Mouse (Mus musculus) embryonic facial prominence, embryonic 14.5 days (tissue): ENCODE measurements around the gene Dirc2. TPM values are rescaled to one million over a fixed set of nuclear protein-coding genes. Genes with fewer than 3 reads are reported as not detected.
A peak's percentile ranks its signal among the peaks of the same experiment; 100 is the strongest.

Experiments
- ATAC-seq: fragments of 200-750 bp; cut with Nextera tagmentation; 2 replicates; pipeline ENCODE4 v1.8.0; 2017; ENCODE audit warnings: low read depth, moderate number of reproducible peaks, moderate TSS enrichment
- DNase-seq: peaks from one replicate; pipeline ENCODE4 v3.0.0-alpha.2; 2015; ENCODE audit warnings: low spot score
- H3K27ac ChIP-seq: fragments of 300-500 bp; sonication (generic); replicated peaks from 2 replicates; pipeline ENCODE4 v1.5.1; 2014; ENCODE audit warnings: low read depth, mild to moderate bottlenecking, low read length, moderate library complexity
- H3K27me3 ChIP-seq: fragments of 300-500 bp; sonication (generic); replicated peaks from 2 replicates; pipeline ENCODE4 v1.6.1; 2014; ENCODE audit warnings: low read length; ENCODE audit not compliant: control insufficient read depth, insufficient read depth
- H3K36me3 ChIP-seq: fragments of 300-500 bp; sonication (generic); 2 replicates; pipeline ENCODE4 v1.6.1; 2014; ENCODE audit warnings: low read length, mixed read lengths; ENCODE audit not compliant: control insufficient read depth, insufficient read depth
- H3K4me1 ChIP-seq: fragments of 300-500 bp; sonication (generic); 2 replicates; pipeline ENCODE4 v1.6.1; 2014; ENCODE audit warnings: antibody characterized with exemption, low read length; ENCODE audit not compliant: control insufficient read depth, insufficient read depth
- H3K4me2 ChIP-seq: fragments of 300-500 bp; sonication (generic); 2 replicates; pipeline ENCODE4 v1.6.1; 2014; ENCODE audit warnings: low read depth, mild to moderate bottlenecking, low read length, moderate library complexity, mixed read lengths
- H3K4me3 ChIP-seq: fragments of 300-500 bp; sonication (generic); 2 replicates; pipeline ENCODE4 v1.5.1; 2014; ENCODE audit warnings: low read depth, mild to moderate bottlenecking, low read length
- H3K9ac ChIP-seq: fragments of 300-500 bp; sonication (generic); 2 replicates; pipeline ENCODE4 v1.6.1; 2014; ENCODE audit warnings: low read depth, mild to moderate bottlenecking, low read length, moderate library complexity, mixed read lengths
- H3K9me3 ChIP-seq: fragments of 300-500 bp; sonication (generic); 2 replicates; pipeline ENCODE4 v1.6.1; 2016; ENCODE audit warnings: low read length; ENCODE audit not compliant: control insufficient read depth
- WGBS: fragments of 180-500 bp; shearing (Covaris S2); extraction: QIAGEN DNeasy Blood & Tissue Kit; methylation state at CpG from one replicate; pipeline ENCODE4 v1.1.7; 2014; 5-methylcytosine and 5-hydroxymethylcytosine counted together
- polyA plus RNA-seq: library from polyadenylated mRNA; unstranded; fragments of >200 nt; fragmentation: Nextera tagmentation; extraction: Ambion mirVana; gene quantifications from 2 replicates; pipeline ENCODE4 v1.2.1, GENCODE M21; 2014

The Dirc2 gene
- polyA plus RNA-seq, 1 experiment from 2014 or later, result 21.9 TPM

DNA sequence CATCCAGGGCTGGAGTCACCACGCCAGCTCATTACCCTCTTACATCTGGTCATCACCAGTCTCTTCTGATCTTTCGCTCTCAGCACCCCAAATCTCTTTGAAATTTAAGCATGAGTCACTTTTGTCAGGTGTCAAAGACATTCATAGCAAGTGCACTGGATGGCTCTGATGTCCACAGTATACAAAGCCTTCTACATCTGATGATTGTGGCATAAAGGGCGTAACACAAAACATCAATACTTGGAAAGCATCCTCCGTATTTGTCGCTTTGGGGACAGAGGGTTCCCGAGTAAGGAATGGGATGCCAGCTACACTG is 729 bp downstream of the Dirc2 start:
- 17% methylated on average over 6 of the region's 6 CpGs for WGBS
- H3K27me3 ChIP-seq, result no peaks in the 10 kb centered on the region
- ATAC-seq (no peak), DNase-seq (no peak)
- 0 out of 2 replicates have a peak overlapping the region, but pooled peaks have one; percentile 71 for H3K27ac ChIP-seq
- peak overlapping the region; percentile 80 for H3K4me2 ChIP-seq
- peak overlapping the region; percentile 93 for H3K9ac ChIP-seq
- no peaks in the 10 kb centered on the region for H3K9me3 ChIP-seq
- no peaks in the 10 kb centered on the region for H3K36me3 ChIP-seq
- H3K4me3 ChIP-seq, result peak overlapping the region; percentile 75
- H3K4me1 ChIP-seq, result peaks cover 11% of the 10 kb centered on the region

GRCm38 (mm10) chr16:35766366-35766765 is 2.8 kb downstream of the Dirc2 start:
- no peak overlapping the region for H3K27ac ChIP-seq
- H3K4me2 ChIP-seq, result no peak overlapping the region
- H3K36me3 ChIP-seq, result no peaks in the 10 kb centered on the region
- no peak for DNase-seq
- no peaks in the 10 kb centered on the region for H3K27me3 ChIP-seq
- 84% methylated on average over 3 of the region's 3 CpGs for WGBS
- H3K4me3 ChIP-seq, result no peak overlapping the region
- ATAC-seq, result no peak
- H3K9ac ChIP-seq, result no peak overlapping the region
- H3K9me3 ChIP-seq, result no peaks in the 10 kb centered on the region
- peaks cover 11% of the 10 kb centered on the region for H3K4me1 ChIP-seq

- no peak for ATAC-seq
- Histone ChIP-seq H3K9me3 (no peaks in the 10 kb centered on the region), H3K36me3 (no peaks in the 10 kb centered on the region), H3K9ac (no peak overlapping the region), H3K4me2 (no peak overlapping the region), H3K4me1 (peaks cover 6% of the 10 kb centered on the region; the same call in 1 of the 2 replicates), H3K27ac (no peak overlapping the region), H3K27me3 (no peaks in the 10 kb centered on the region), H3K4me3 (no peak overlapping the region)
- 75% methylated on average over 2 of the region's 2 CpGs for WGBS
- no peak for DNase-seq
Observed at GRCm38 (mm10) chr16:35765449-35765848, 3.7 kb downstream of the Dirc2 start.

DNA sequence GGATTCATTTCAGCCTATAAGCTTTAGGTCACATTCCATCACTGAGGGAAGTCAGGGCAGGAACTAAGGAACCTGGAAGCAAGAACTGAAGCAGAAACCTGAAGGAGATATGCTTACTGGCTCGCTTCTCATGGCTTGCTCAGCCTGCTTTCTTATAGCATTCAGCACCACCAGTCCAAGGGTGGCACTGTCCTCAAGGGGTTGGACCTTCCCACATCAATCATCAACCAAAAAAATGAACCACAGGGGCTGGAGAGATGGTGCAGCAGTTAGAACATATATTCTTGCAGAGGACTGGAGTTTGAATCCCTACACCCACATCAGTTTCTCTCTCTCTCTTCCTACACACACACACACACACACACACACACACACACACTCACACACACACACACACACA is 4.2 kb downstream of the Dirc2 start:
- Histone ChIP-seq H3K4me2 (no peak overlapping the region), H3K36me3 (no peaks in the 10 kb centered on the region), H3K9ac (no peak overlapping the region), H3K27ac (no peak overlapping the region), H3K27me3 (no peaks in the 10 kb centered on the region), H3K4me3 (no peak overlapping the region), H3K4me1 (peaks cover 6% of the 10 kb centered on the region; the same call in 1 of the 2 replicates), H3K9me3 (no peaks in the 10 kb centered on the region)
- 67% methylated on average over 1 of the region's 1 CpGs for WGBS
- ATAC-seq (no peak), DNase-seq (no peak)

GRCm38 (mm10) chr16:35763590-35764296 is 5.4 kb downstream of the Dirc2 start:
- Histone ChIP-seq H3K9ac (no peak overlapping the region), H3K36me3 (no peaks in the 10 kb centered on the region), H3K27me3 (no peaks in the 10 kb centered on the region), H3K4me3 (no peak overlapping the region), H3K27ac (no peak overlapping the region), H3K4me1 (peaks cover 6% of the 10 kb centered on the region; the same call in 1 of the 2 replicates), H3K4me2 (no peak overlapping the region), H3K9me3 (no peaks in the 10 kb centered on the region)
- ATAC-seq (no peak), DNase-seq (no peak)
- 86% methylated on average over 11 of the region's 11 CpGs for WGBS

DNA sequence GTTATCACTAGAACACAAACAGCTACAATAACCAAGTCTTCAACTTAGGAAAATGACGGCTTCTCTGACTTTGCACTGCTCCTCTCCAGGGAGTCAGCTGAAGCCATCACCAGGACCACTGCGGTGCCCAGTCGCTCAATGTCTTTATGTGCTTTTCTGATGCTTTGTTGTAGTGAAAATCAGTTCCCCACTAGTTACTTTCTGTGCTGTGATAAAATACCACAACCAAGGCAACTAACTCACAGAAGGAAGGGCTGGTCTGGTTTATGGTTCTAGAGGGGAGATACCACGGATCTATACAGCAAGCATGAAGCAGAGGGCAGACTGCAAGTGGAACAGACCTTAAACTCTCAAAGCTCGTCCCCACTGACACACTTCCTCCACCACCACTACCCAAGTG is 9.8 kb downstream of the Dirc2 start:
- WGBS, result 90% methylated on average over 5 of the region's 5 CpGs
- ATAC-seq (no peak), DNase-seq (no peak)
- no peaks in the 10 kb centered on the region; the same call in 1 of the 2 replicates for H3K4me1 ChIP-seq
- H3K9ac ChIP-seq, result no peak overlapping the region
- H3K9me3 ChIP-seq, result no peaks in the 10 kb centered on the region
- H3K4me2 ChIP-seq, result no peak overlapping the region
- no peak overlapping the region for H3K27ac ChIP-seq
- H3K36me3 ChIP-seq, result no peaks in the 10 kb centered on the region
- H3K27me3 ChIP-seq, result no peaks in the 10 kb centered on the region
- H3K4me3 ChIP-seq, result no peak overlapping the region

GRCm38 (mm10) chr16:35756697-35757096 is 12.5 kb downstream of the Dirc2 start:
- DNase-seq, result no peak
- 89% methylated on average over 9 of the region's 9 CpGs for WGBS
- Histone ChIP-seq H3K36me3 (no peaks in the 10 kb centered on the region), H3K9me3 (no peaks in the 10 kb centered on the region), H3K4me2 (no peak overlapping the region), H3K27me3 (no peaks in the 10 kb centered on the region), H3K9ac (no peak overlapping the region), H3K4me3 (no peak overlapping the region), H3K27ac (no peak overlapping the region), H3K4me1 (no peaks in the 10 kb centered on the region; the same call in 1 of the 2 replicates)
- no peak for ATAC-seq

DNA sequence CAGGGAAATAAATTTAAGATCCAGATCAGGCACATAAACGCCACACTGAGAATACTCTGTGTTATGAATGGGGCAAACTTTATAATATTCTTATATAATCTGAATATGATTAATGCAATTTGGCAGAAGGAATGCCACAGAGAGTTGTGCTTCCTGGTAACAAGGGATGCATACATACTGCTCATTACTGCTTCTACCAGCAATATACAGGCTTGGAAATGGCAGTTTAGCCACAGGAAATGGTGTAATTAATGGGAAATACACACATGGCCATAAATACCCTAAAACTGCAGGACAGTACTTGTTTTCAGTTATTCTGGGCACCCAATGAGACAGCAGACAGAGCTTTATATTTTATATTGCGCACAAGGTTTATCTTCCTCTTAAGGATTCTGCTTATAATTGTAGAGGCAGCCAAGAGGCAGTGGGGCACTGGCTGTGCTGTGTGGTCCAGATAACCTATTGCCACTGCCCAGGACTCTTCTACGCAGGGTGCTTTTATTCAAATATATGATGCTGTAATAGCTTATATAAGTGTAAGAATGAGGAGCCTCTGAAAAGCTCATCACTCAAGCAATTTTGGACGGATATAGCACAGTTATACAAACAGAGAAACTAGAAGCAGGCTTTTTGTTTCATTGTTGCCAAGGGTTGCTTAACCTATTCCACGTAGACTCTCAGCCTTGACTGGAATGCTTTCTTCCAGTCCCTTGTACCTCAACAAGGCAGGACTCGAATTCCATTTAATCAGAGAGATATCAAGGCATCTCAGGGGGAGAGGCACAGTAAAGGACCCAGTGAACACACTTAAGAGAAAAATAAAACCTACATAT is 13.4 kb downstream of the Dirc2 start:
- Histone ChIP-seq H3K27me3 (no peaks in the 10 kb centered on the region), H3K4me1 (no peaks in the 10 kb centered on the region; the same call in 1 of the 2 replicates), H3K9me3 (no peaks in the 10 kb centered on the region), H3K4me3 (no peak overlapping the region), H3K9ac (no peak overlapping the region), H3K4me2 (no peak overlapping the region), H3K27ac (no peak overlapping the region), H3K36me3 (no peaks in the 10 kb centered on the region)
- WGBS, result 74% methylated on average over 6 of the region's 6 CpGs
- DNase-seq, result no peak
- no peak for ATAC-seq
